Mouse (Mus musculus) testis, adult 2 months (tissue): Measurements from ENCODE around the gene Atg16l2.

ENCODE experiments used
- CTCF ChIP-seq: fragments of 200-500 bp; IDR thresholded peaks from 2 replicates; pipeline ENCODE4 v1.5.1; 2012; ENCODE audit warnings: low read depth, mild to moderate bottlenecking, inconsistent platforms, low read length, moderate library complexity; ENCODE audit not compliant: control insufficient read depth, insufficient read depth, insufficient replicate concordance
- POLR2A ChIP-seq: fragments of 200-500 bp; IDR thresholded peaks from 2 replicates; pipeline ENCODE4 v1.6.1; 2012; ENCODE audit warnings: low read depth, mild to moderate bottlenecking, inconsistent platforms, low read length, moderate library complexity; ENCODE audit not compliant: control insufficient read depth

DNA sequence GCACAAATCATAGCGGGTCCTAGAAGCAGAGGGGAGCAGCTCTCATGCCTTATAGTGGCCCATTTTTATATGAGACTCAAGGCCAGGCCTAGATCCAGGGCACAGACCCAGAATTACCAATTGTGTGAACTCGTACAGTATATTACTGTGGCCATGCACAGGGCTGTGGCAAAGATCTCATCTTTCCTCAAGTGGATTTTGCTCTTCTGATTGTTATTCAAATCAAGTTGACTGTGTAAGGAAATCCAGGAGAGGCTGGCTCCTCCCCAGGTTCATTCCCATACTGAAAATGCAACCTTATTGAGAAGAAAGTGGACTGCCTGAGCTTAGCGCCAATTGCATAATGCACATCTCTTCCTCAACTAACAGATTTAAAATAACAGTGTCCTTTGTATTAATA lies 19.3 kb downstream of the Atg16l2 start:
- no peak for TF ChIP-seq POLR2A
- TF ChIP-seq CTCF: no peak
